Mouse (Mus musculus): ENCODE data around the gene Rsph9.

DNA sequence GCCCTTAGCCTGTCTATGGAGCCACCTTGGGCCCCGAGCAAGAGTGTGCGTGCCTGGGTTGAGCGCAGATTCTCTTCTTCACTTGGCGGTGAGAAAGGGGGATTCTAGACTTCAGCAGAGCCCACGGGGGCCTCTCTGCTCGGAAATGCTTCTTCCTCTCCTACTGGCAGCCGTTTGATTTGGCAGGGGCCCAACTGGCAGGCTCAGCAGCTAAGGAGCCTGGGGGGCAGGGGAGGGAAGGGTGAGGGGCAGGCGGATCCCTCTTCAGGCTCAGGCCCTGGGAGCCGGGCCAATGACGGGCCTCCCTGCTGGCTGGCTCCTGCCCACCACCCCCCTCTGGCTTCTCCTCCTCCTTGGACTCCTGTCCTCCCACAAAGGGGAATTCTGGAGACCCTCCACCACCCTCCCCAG lies 59.9 kb downstream of the Rsph9 start:
- TF ChIP-seq CTCF (conservative IDR thresholded peaks at IDR 0.05; ENCODE audit: insufficient read depth, insufficient read length, low read depth, low read length) (no peak), POLR2A (IDR thresholded peaks at IDR 0.05; ENCODE audit: low read depth, low read length) (no peak)

All from kidney, adult 2 months (tissue).